In the genomic region with DNA sequence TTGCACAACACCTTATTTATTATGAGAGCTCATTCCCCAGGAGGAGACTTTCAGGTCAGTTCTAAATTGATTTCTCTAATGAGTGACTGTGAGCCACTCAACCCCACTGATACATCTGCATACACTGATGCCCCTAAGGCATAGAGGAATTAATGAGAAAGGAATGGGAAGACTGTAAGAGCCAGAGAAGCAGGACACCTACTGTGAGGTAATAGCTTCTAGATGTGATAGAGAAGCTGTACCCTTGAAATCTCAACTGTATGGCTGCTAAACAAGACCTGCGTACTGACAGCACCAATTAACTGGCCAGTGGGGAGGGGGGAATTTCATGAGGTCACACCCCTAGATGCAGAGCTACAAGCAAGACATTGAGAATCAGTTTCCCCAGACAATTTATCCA, we compare ENCODE assay signal across 25 mouse cellular contexts.
DNase-seq lines count a peak whose midpoint lies in the region; ATAC-seq lines count a peak whose summit lies in the region.
"Had no signal": no experiment of that assay in that cellular context is flagged by ENCODE, and none has a peak within 500 bp of the region (broad histone marks: within the 10 kb centered on the region; RNA-seq: fewer than 3 reads in every experiment).

No protein-coding gene starts in this region.

- no peaks in the 10 kb centered on the region for H3K4me1 ChIP-seq in midbrain, embryonic 12.5 days
- H3K4me1 ChIP-seq in midbrain, embryonic 10.5 days: no peaks in the 10 kb centered on the region
- no peaks in the 10 kb centered on the region for H3K4me1 ChIP-seq in hindbrain, embryonic 14.5 days (replicated peaks; ENCODE audit: control insufficient read depth, insufficient read depth, low read length)
- H3K4me1 ChIP-seq in neural tube, embryonic 14.5 days (ENCODE audit: control insufficient read depth, insufficient read depth, low read length): no peaks in the 10 kb centered on the region
- H3K4me1 ChIP-seq: heart, embryonic 13.5 days; limb, embryonic 15.5 days had no signal

- ATAC-seq in midbrain, embryonic 12.5 days (ENCODE audit: low FRiP score, low read depth): peak; percentile 6; the same call in 1 of the 2 replicates
- ATAC-seq in hindbrain, embryonic 14.5 days (ENCODE audit: low FRiP score): peak; percentile 69; the same call in 1 of the 2 replicates
- ATAC-seq in neural tube, embryonic 14.5 days (ENCODE audit: low read depth): peak; percentile 73; the same call in 1 of the 2 replicates
- ATAC-seq: forebrain, embryonic 14.5 days had no signal

- no peak overlapping the region for H3K4me2 ChIP-seq in midbrain, embryonic 12.5 days (replicated peaks)
- H3K4me2 ChIP-seq in hindbrain, embryonic 14.5 days (replicated peaks): no peak overlapping the region
- H3K4me2 ChIP-seq in neural tube, embryonic 14.5 days (ENCODE audit: low read depth, low read length): no peak overlapping the region
- H3K4me2 ChIP-seq: heart, embryonic 13.5 days; kidney, embryonic 15.5 days; limb, embryonic 15.5 days; lung, embryonic 14.5 days had no signal

- WGBS in midbrain, embryonic 12.5 days: 82% methylated on average over 1 of the region's 1 CpGs
- 86% methylated on average over 1 of the region's 1 CpGs for WGBS in midbrain, embryonic 10.5 days
- 43% methylated on average over 1 of the region's 1 CpGs for WGBS in hindbrain, embryonic 14.5 days
- 62% methylated on average over 1 of the region's 1 CpGs for WGBS in neural tube, embryonic 14.5 days

- H3K9ac ChIP-seq in midbrain, embryonic 12.5 days (replicated peaks): no peak overlapping the region
- H3K9ac ChIP-seq in hindbrain, embryonic 14.5 days: no peak overlapping the region
- H3K9ac ChIP-seq in neural tube, embryonic 14.5 days (replicated peaks; ENCODE audit: low read depth, low read length): no peak overlapping the region
- H3K9ac ChIP-seq: heart, embryonic 13.5 days; kidney, embryonic 15.5 days; limb, embryonic 15.5 days; liver, embryonic 14.5 days; lung, embryonic 14.5 days had no signal

- DNase-seq in midbrain, embryonic 10.5 days (ENCODE audit: low spot score): no peak
- DNase-seq in ZHBTc4 (ENCODE audit: low read depth, low spot score): peak; percentile 52
- no peak for DNase-seq in hindbrain, embryonic 14.5 days (ENCODE audit: low spot score)
- DNase-seq in gastrocnemius, adult 18-20 months (ENCODE audit: low spot score): no peak
- DNase-seq in gastrocnemius, postnatal 25 days: no peak
- DNase-seq: adrenal gland, postnatal 10 days; B cell, adult 2 months; cerebellum, adult 2 months; gastrocnemius, postnatal 14 days; heart, adult 18-20 months; heart, postnatal 14 days; kidney, adult 11 months; kidney, postnatal 36 days; left cerebral cortex, postnatal 4 days; lung, embryonic 14.5 days; right cerebral cortex, postnatal 4 days; thymus, postnatal 14 days had no signal

- H3K9me3 ChIP-seq in midbrain, embryonic 12.5 days: no peaks in the 10 kb centered on the region
- no peaks in the 10 kb centered on the region for H3K9me3 ChIP-seq in midbrain, embryonic 10.5 days (replicated peaks)
- no peaks in the 10 kb centered on the region for H3K9me3 ChIP-seq in hindbrain, embryonic 14.5 days (ENCODE audit: control insufficient read depth, low read length)
- H3K9me3 ChIP-seq in neural tube, embryonic 14.5 days (ENCODE audit: control insufficient read depth, low read length): no peaks in the 10 kb centered on the region
- H3K9me3 ChIP-seq: heart, embryonic 13.5 days; kidney, embryonic 15.5 days; limb, embryonic 15.5 days had no signal

- H3K27me3 ChIP-seq in midbrain, embryonic 12.5 days: no peaks in the 10 kb centered on the region
- no peaks in the 10 kb centered on the region for H3K27me3 ChIP-seq in midbrain, embryonic 10.5 days (ENCODE audit: low read depth, poor library complexity, severe bottlenecking)
- H3K27me3 ChIP-seq in hindbrain, embryonic 14.5 days (ENCODE audit: control insufficient read depth, insufficient read depth, low read length): no peaks in the 10 kb centered on the region
- no peaks in the 10 kb centered on the region for H3K27me3 ChIP-seq in neural tube, embryonic 14.5 days (ENCODE audit: control insufficient read depth, insufficient read depth, low read length)
- H3K27me3 ChIP-seq: CH12.LX; heart, embryonic 13.5 days; kidney, embryonic 15.5 days; limb, embryonic 15.5 days had no signal

- no peaks in the 10 kb centered on the region for H3K36me3 ChIP-seq in midbrain, embryonic 12.5 days
- H3K36me3 ChIP-seq in midbrain, embryonic 10.5 days: no peaks in the 10 kb centered on the region
- no peaks in the 10 kb centered on the region for H3K36me3 ChIP-seq in hindbrain, embryonic 14.5 days (replicated peaks; ENCODE audit: control insufficient read depth, insufficient read depth)
- no peaks in the 10 kb centered on the region for H3K36me3 ChIP-seq in neural tube, embryonic 14.5 days (ENCODE audit: control insufficient read depth, insufficient read depth, low read length)
- H3K36me3 ChIP-seq: heart, embryonic 13.5 days; kidney, embryonic 15.5 days; limb, embryonic 15.5 days had no signal

- H3K4me3 ChIP-seq in midbrain, embryonic 12.5 days: no peak overlapping the region
- no peak overlapping the region for H3K4me3 ChIP-seq in midbrain, embryonic 10.5 days
- no peak overlapping the region for H3K4me3 ChIP-seq in hindbrain, embryonic 14.5 days (replicated peaks; ENCODE audit: low read length)
- no peak overlapping the region for H3K4me3 ChIP-seq in neural tube, embryonic 14.5 days (ENCODE audit: low read depth, low read length)
- H3K4me3 ChIP-seq: heart, embryonic 13.5 days; kidney, embryonic 15.5 days; limb, embryonic 15.5 days had no signal

- H3K27ac ChIP-seq in midbrain, embryonic 12.5 days (replicated peaks): no peak overlapping the region
- no peak overlapping the region for H3K27ac ChIP-seq in midbrain, embryonic 10.5 days (replicated peaks)
- no peak overlapping the region for H3K27ac ChIP-seq in hindbrain, embryonic 14.5 days
- H3K27ac ChIP-seq in neural tube, embryonic 14.5 days (ENCODE audit: low read depth, low read length): no peak overlapping the region
- H3K27ac ChIP-seq: heart, embryonic 13.5 days; kidney, embryonic 15.5 days; limb, embryonic 15.5 days; liver, embryonic 14.5 days had no signal

Comparison
In these comparisons a context has a peak if more than half of its experiments do, and no peak if none do; other contexts are left out.
1. ATAC-seq: peak in every context shown above with its lines; median percentile 73 in neural tube, embryonic 14.5 days; 69 in hindbrain, embryonic 14.5 days; 6 in midbrain, embryonic 12.5 days.